Mouse (Mus musculus) spleen, adult 2 months (tissue): ENCODE measurements around the gene Cip2a.

Experiments used
- CTCF ChIP-seq: fragments of 200-500 bp; IDR thresholded peaks from 2 replicates; pipeline ENCODE4 v1.5.1; 2011; ENCODE audit warnings: mild to moderate bottlenecking, inconsistent platforms; ENCODE audit not compliant: insufficient read depth, insufficient read length, insufficient replicate concordance; ENCODE audit errors: extremely low read depth
- POLR2A ChIP-seq: fragments of 200-500 bp; IDR thresholded peaks from 2 replicates; pipeline ENCODE4 v1.6.1; 2011; ENCODE audit warnings: low read depth, low read length, inconsistent platforms

DNA sequence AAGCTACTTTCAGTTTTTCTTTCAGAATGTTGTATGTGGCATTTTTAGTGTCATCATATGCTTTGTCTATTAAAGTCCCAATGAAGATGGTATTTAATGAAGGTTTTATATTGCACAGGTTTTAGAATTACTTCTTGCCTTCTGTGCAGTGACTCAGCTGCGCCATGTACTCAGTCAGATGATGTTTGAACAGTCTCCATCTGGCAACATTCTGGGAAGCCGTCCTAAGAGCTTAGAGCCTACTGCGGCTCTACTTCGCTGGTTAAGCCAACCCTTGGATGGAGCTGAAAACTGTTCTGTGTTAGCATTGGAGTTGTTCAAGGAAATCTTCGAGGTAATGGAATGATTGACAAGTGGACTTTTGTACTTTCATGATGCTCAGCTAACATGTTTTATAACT is 10.2 kb downstream of the Cip2a start:
- TF ChIP-seq CTCF (no peak), POLR2A (no peak)
